Mouse (Mus musculus): ENCODE measurements around the gene Sept11. TPM values are rescaled to one million over a fixed set of nuclear protein-coding genes. Genes with fewer than 3 reads are reported as not detected.

The Sept11 gene
- total and polyA plus RNA-seq, 3 experiments, result 72.3 to 138 (median 78.5) TPM

DNA sequence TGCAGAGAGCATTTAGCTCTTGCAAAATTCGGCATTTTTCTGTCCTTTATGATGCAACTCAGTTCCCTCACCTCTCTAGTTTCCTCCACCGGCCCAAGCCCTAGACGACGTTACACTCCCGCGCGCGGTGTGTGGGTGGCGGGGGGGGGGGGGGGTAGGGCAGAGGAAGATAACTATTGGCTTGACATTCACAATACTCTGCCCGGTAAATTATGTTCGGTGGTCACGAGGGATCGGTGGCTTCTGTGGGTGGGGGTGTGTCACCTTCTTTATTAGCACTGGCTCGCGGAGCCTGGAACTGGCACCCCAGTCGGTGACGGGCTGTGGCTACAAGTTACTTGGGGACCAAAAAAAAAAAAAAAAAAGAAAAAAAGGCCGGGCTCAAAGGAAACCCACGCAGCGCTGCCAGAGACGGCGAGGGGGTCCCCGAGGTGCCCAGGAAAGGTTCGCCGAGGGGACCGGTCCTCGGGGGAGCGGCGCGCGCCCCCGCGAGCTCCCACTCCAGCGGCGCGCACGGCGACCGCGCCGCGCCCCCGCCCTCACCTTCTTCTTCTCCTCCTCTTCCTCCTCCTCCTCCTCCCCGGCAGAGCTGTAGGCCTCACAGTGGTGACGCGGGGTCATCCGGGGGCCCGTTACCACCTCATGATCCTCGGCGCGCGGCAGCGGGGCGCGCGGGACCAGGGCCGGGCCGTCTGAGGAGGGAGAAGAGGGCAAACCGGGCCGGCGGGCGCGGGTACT lies 112.3 kb downstream of the Sept11 start:
- dilution Hi-C loops (cut with MboI; ENCODE audit: extremely low pct_ligation_motif_present, extremely low pct_unique_long_range_greater_than_20kb, low sequenced_read_pairs) (no loop called here), in situ Hi-C loops (cut with MboI; ENCODE audit: low pct_ligation_motif_present, low pct_unique_long_range_greater_than_20kb, low sequenced_read_pairs) (no loop called here)
- Histone ChIP-seq H3K27me3 (replicated peaks) (no peaks in the 10 kb centered on the region), H3K36me3 (replicated peaks in 1 of 2; ENCODE audit: control insufficient read depth in 1 of 2, insufficient read depth in 1 of 2, low read length in 1 of 2) (peaks cover 7 to 15% of the 10 kb centered on the region in 2 experiments), H3K4me1 (ENCODE audit: control insufficient read depth in 1 of 2, insufficient read depth in 2 of 2) (peaks cover 0 to 26% of the 10 kb centered on the region in 2 experiments; a peak in 2 of 4 replicates), H3K4me3 (replicated peaks in 1 of 3; ENCODE audit: low read depth in 2 of 3, low read length in 2 of 3, poor library complexity in 1 of 3) (peak overlapping the region; percentile 72 to 97 (median 96)), H3K9me3 (replicated peaks; ENCODE audit: low read length) (no peaks in the 10 kb centered on the region), H3K9ac (ENCODE audit: insufficient read depth, low read depth) (peak overlapping the region; percentile 92), H3K27ac (ENCODE audit: insufficient read depth, low read depth) (peak overlapping the region; percentile 59), H3K4me2 (ENCODE audit: insufficient read depth, low read depth, poor library complexity, severe bottlenecking) (peak overlapping the region; percentile 90), H3K79me2 (replicated peaks; ENCODE audit: control insufficient read depth, extremely low read depth, insufficient read depth, poor library complexity, severe bottlenecking) (peaks cover 26% of the 10 kb centered on the region)
- peak; percentile 46 for DNase-seq (ENCODE audit: extremely low read depth)
- no peak; the same call in 1 of the 2 replicates for TF ChIP-seq MXI1 (IDR thresholded peaks at IDR 0.05; ENCODE audit: low read depth, low read length)
- TF ChIP-seq RCOR1 (conservative IDR thresholded peaks at IDR 0.05; ENCODE audit: low read depth, low read length), result no peak
- no peak for TF ChIP-seq HCFC1 (IDR thresholded peaks at IDR 0.05; ENCODE audit: low read depth, low read length)
- TF ChIP-seq ELF1 (IDR thresholded peaks at IDR 0.05; ENCODE audit: low read depth, low read length), result no peak
- peak; percentile 71 for TF ChIP-seq SIN3A (IDR thresholded peaks at IDR 0.05; ENCODE audit: low read length)
- 0 out of 2 replicates have a peak, but pooled peaks have one; percentile 24 for TF ChIP-seq CHD2 (IDR thresholded peaks at IDR 0.05; ENCODE audit: low read length)
- 0 out of 2 replicates have a peak, but pooled peaks have one; percentile 9 for TF ChIP-seq MAZ (IDR thresholded peaks at IDR 0.05; ENCODE audit: low read depth, low read length)
- peak; percentile 63 for TF ChIP-seq ZNF384 (IDR thresholded peaks at IDR 0.05; ENCODE audit: low read depth, low read length)

- H3K79me2 ChIP-seq (replicated peaks; ENCODE audit: control insufficient read depth, extremely low read depth, insufficient read depth, poor library complexity, severe bottlenecking), result peaks cover 26% of the 10 kb centered on the region
- in situ Hi-C loops (cut with MboI; ENCODE audit: low pct_ligation_motif_present, low pct_unique_long_range_greater_than_20kb, low sequenced_read_pairs), result no loop called here
- peak; percentile 93 for DNase-seq (ENCODE audit: extremely low read depth)
- no peaks in the 10 kb centered on the region for H3K27me3 ChIP-seq (replicated peaks)
- H3K36me3 ChIP-seq (replicated peaks in 1 of 2; ENCODE audit: control insufficient read depth in 1 of 2, insufficient read depth in 1 of 2, low read length in 1 of 2), result peaks cover 4 to 8% of the 10 kb centered on the region in 2 experiments
- H3K4me1 ChIP-seq (ENCODE audit: control insufficient read depth in 1 of 2, insufficient read depth in 2 of 2), result peaks cover 0 to 26% of the 10 kb centered on the region in 2 experiments; a peak in 2 of 4 replicates
- H3K9me3 ChIP-seq (replicated peaks; ENCODE audit: low read length), result no peaks in the 10 kb centered on the region
- H3K4me3 ChIP-seq (replicated peaks in 1 of 3; ENCODE audit: low read depth in 2 of 3, low read length in 2 of 3, poor library complexity in 1 of 3), result peak within 1 kb of the TSS; percentile 72 to 96 (median 84)
- H3K27ac ChIP-seq (ENCODE audit: insufficient read depth, low read depth), result peak within 1 kb of the TSS; percentile 63
- dilution Hi-C loops (cut with MboI; ENCODE audit: extremely low pct_ligation_motif_present, extremely low pct_unique_long_range_greater_than_20kb, low sequenced_read_pairs), result no loop called here
- peak within 1 kb of the TSS; percentile 95 for H3K4me2 ChIP-seq (ENCODE audit: insufficient read depth, low read depth, poor library complexity, severe bottlenecking)
- peak within 1 kb of the TSS; percentile 92 for H3K9ac ChIP-seq (ENCODE audit: insufficient read depth, low read depth)
- peak; percentile 11; the same call in 1 of the 2 replicates for TF ChIP-seq MEF2A (IDR thresholded peaks at IDR 0.05; ENCODE audit: borderline replicate concordance, low read depth, low read length)
- no peak for TF ChIP-seq MAFK (IDR thresholded peaks at IDR 0.05; ENCODE audit: insufficient replicate concordance, low read length)
- TF ChIP-seq CHD1 (IDR thresholded peaks at IDR 0.05; ENCODE audit: low read depth, low read length), result no peak
- peak; percentile 80 for TF ChIP-seq POLR2A (IDR thresholded peaks at IDR 0.05; ENCODE audit: low read depth, low read length)
- TF ChIP-seq ELF1 (IDR thresholded peaks at IDR 0.05; ENCODE audit: low read depth, low read length), result peak; percentile 41
- TF ChIP-seq KAT2A (IDR thresholded peaks at IDR 0.05; ENCODE audit: insufficient replicate concordance, low read length), result peak; percentile 75; the same call in 1 of the 2 replicates
- TF ChIP-seq TCF12 (IDR thresholded peaks at IDR 0.05; ENCODE audit: low read depth, low read length), result peak; percentile 76
- no peak; the same call in 1 of the 2 replicates for TF ChIP-seq MXI1 (IDR thresholded peaks at IDR 0.05; ENCODE audit: low read depth, low read length)
- no peak for TF ChIP-seq USF1 (IDR thresholded peaks at IDR 0.05; ENCODE audit: low read depth, low read length)
- no peak; the same call in 1 of the 2 replicates for TF ChIP-seq ZNF384 (IDR thresholded peaks at IDR 0.05; ENCODE audit: low read depth, low read length)
- TF ChIP-seq UBTF (IDR thresholded peaks at IDR 0.05; ENCODE audit: low read depth, low read length), result 0 out of 2 replicates have a peak, but pooled peaks have one; percentile 38
- peak; percentile 61 for TF ChIP-seq SIN3A (IDR thresholded peaks at IDR 0.05; ENCODE audit: low read length)
- TF ChIP-seq E2F4 (IDR thresholded peaks at IDR 0.05; ENCODE audit: insufficient replicate concordance, low read depth, low read length), result no peak
- TF ChIP-seq RAD21 (IDR thresholded peaks at IDR 0.05; ENCODE audit: low read depth, low read length), result no peak
- no peak for TF ChIP-seq EP300 (IDR thresholded peaks at IDR 0.05; ENCODE audit: low read length)
- 0 out of 2 replicates have a peak, but pooled peaks have one; percentile 13 for TF ChIP-seq MAZ (IDR thresholded peaks at IDR 0.05; ENCODE audit: low read depth, low read length)
- TF ChIP-seq IRF4 (IDR thresholded peaks at IDR 0.05; ENCODE audit: low read depth, low read length), result no peak
- no peak for TF ChIP-seq JUND (conservative IDR thresholded peaks at IDR 0.05; ENCODE audit: low read depth, low read length)
- no peak for TF ChIP-seq SMC3 (IDR thresholded peaks at IDR 0.05; ENCODE audit: low read depth, low read length)
- TF ChIP-seq USF2 (conservative IDR thresholded peaks at IDR 0.05; ENCODE audit: low read depth, low read length), result no peak
- TF ChIP-seq RCOR1 (conservative IDR thresholded peaks at IDR 0.05; ENCODE audit: low read depth, low read length), result no peak
- TF ChIP-seq BHLHE40 (IDR thresholded peaks at IDR 0.05; ENCODE audit: low read depth, low read length), result peak; percentile 65; the same call in 1 of the 2 replicates
- no peak for TF ChIP-seq GABPA (IDR thresholded peaks at IDR 0.05; ENCODE audit: insufficient replicate concordance, low read depth, low read length)
- TF ChIP-seq JUN (IDR thresholded peaks at IDR 0.05; ENCODE audit: insufficient read depth, low read depth, low read length), result peak; percentile 45; the same call in 1 of the 2 replicates
Observed at GRCm38 (mm10) chr5:93206109-93207005, 113.1 kb downstream of the Sept11 start, which contains the start of the genes Ccni and 2010109A12Rik. Gene Ccni, minus strand, starts transcription at chr5:93206495. Gene 2010109A12Rik, plus strand, starts transcription at chr5:93206518.

All from CH12.LX (cell line).